Mouse (Mus musculus) cerebellum, adult 2 months (tissue): ENCODE data around the gene Vars2. TPM values are rescaled to one million over a fixed set of nuclear protein-coding genes. Genes with fewer than 3 reads are reported as not detected.

Experiments
- DNase-seq, 2 experiments: peaks; one replicate each; pipeline ENCODE4 v3.0.0; 2021
- H3K27ac ChIP-seq: fragments of 200-500 bp; 2 replicates; pipeline ENCODE4 v1.5.1; 2012; ENCODE audit warnings: low read length, control low read depth, inconsistent platforms; ENCODE audit not compliant: insufficient read depth
- H3K27me3 ChIP-seq: fragments of 200-500 bp; 2 replicates; pipeline ENCODE4 v1.6.1; 2012; ENCODE audit warnings: inconsistent platforms, mild to moderate bottlenecking, low read length, moderate library complexity; ENCODE audit not compliant: control insufficient read depth, insufficient read depth
- H3K4me1 ChIP-seq: fragments of 200-500 bp; 2 replicates; pipeline ENCODE4 v1.6.1; 2011; ENCODE audit warnings: low read length; ENCODE audit not compliant: control insufficient read depth, insufficient read depth
- H3K4me3 ChIP-seq: fragments of 200-500 bp; replicated peaks from 2 replicates; pipeline ENCODE3; 2011; ENCODE audit warnings: mild to moderate bottlenecking, low read depth, low read length, control low read depth; ENCODE audit not compliant: insufficient read depth
- CTCF ChIP-seq: fragments of 200-500 bp; IDR thresholded peaks from 2 replicates; pipeline ENCODE4 v1.5.1; 2011; ENCODE audit warnings: low read depth, mild to moderate bottlenecking, control low read depth, low read length, moderate library complexity, borderline replicate concordance; ENCODE audit not compliant: insufficient read depth
- POLR2A ChIP-seq: fragments of 200-500 bp; IDR thresholded peaks from 2 replicates; pipeline ENCODE4 v1.6.1; 2011; ENCODE audit warnings: low read length, control low read depth, borderline replicate concordance; ENCODE audit not compliant: insufficient read depth
- WGBS: fragments of 180-500 bp; shearing (Covaris S2); methylation state at CpG from one replicate; pipeline ENCODE4 v1.1.7; 2018; 5-methylcytosine and 5-hydroxymethylcytosine counted together
- polyA plus RNA-seq: library from polyadenylated mRNA; depleted of rRNA; stranded (reverse); fragments of >200 nt; gene quantifications from 2 replicates; pipeline ENCODE4 v1.2.3, GENCODE M21; 2012

Vars2 gene
- polyA plus RNA-seq, 1 experiment: 35.9 TPM

- TF ChIP-seq POLR2A (no peak), CTCF (no peak)
Observed at GRCm38 (mm10) chr17:35691811-35692210, 24.4 kb upstream of the Vars2 start.

GRCm38 (mm10) chr17:35689936-35690645 is 22.7 kb upstream of the Vars2 start:
- no peaks in the 10 kb centered on the region for H3K27me3 ChIP-seq
- WGBS: 58% methylated on average over 18 of the region's 18 CpGs
- no peaks in the 10 kb centered on the region; the same call in 1 of the 2 replicates for H3K4me1 ChIP-seq
- DNase-seq: no peak
- no peak overlapping the region for H3K27ac ChIP-seq
- no peak overlapping the region for H3K4me3 ChIP-seq
- TF ChIP-seq CTCF: no peak
- no peak for TF ChIP-seq POLR2A

More at GRCm38 (mm10) chr17:35691811-35692210, 24.4 kb upstream of the Vars2 start:
- DNase-seq: no peak
- Histone ChIP-seq H3K4me1 (peaks cover 4% of the 10 kb centered on the region), H3K27ac (no peak overlapping the region), H3K27me3 (no peaks in the 10 kb centered on the region), H3K4me3 (no peak overlapping the region)
- WGBS: 70% methylated on average over 4 of the region's 4 CpGs

GRCm38 (mm10) chr17:35688347-35689175 is 21.2 kb upstream of the Vars2 start:
- no peak overlapping the region for H3K4me3 ChIP-seq
- WGBS: 85% methylated on average over 25 of the region's 25 CpGs
- DNase-seq: no peak
- TF ChIP-seq POLR2A (no peak), CTCF (no peak)
- H3K4me1 ChIP-seq: no peaks in the 10 kb centered on the region; the same call in 1 of the 2 replicates
- H3K27ac ChIP-seq: no peak overlapping the region
- no peaks in the 10 kb centered on the region for H3K27me3 ChIP-seq

GRCm38 (mm10) chr17:35685061-35685460 is 17.7 kb upstream of the Vars2 start:
- Histone ChIP-seq H3K27ac (no peak overlapping the region), H3K4me1 (no peaks in the 10 kb centered on the region), H3K27me3 (no peaks in the 10 kb centered on the region), H3K4me3 (no peak overlapping the region)
- 34% methylated on average over 9 of the region's 9 CpGs for WGBS
- no peak for DNase-seq
- TF ChIP-seq CTCF: no peak
- no peak for TF ChIP-seq POLR2A

GRCm38 (mm10) chr17:35681986-35682385 is 14.6 kb upstream of the Vars2 start:
- Histone ChIP-seq H3K27ac (no peak overlapping the region), H3K4me3 (no peak overlapping the region), H3K4me1 (no peaks in the 10 kb centered on the region), H3K27me3 (no peaks in the 10 kb centered on the region)
- TF ChIP-seq CTCF (no peak), POLR2A (no peak)
- no peak for DNase-seq
- 59% methylated on average over 13 of the region's 13 CpGs for WGBS

- WGBS: 27% methylated on average over 6 of the region's 6 CpGs
- no peak overlapping the region for H3K4me3 ChIP-seq
- no peaks in the 10 kb centered on the region for H3K27me3 ChIP-seq
- TF ChIP-seq CTCF (no peak), POLR2A (no peak)
- no peak overlapping the region for H3K27ac ChIP-seq
- no peak for DNase-seq
- no peaks in the 10 kb centered on the region for H3K4me1 ChIP-seq
Observed at GRCm38 (mm10) chr17:35680591-35680990, 13.2 kb upstream of the Vars2 start.

GRCm38 (mm10) chr17:35673416-35674035 is 6.1 kb upstream of the Vars2 start, which contains the start of gene Gtf2h4:
TSS of gene Gtf2h4 (minus strand) at chr17:35673739.
- peak; percentile 86 to 95 for DNase-seq
- under 1% methylated on average over 23 of the region's 23 CpGs for WGBS
- Histone ChIP-seq H3K4me3 (peak within 1 kb of the TSS; percentile 72), H3K27ac (peak within 1 kb of the TSS; percentile 13; the same call in 1 of the 2 replicates), H3K4me1 (no peaks in the 10 kb centered on the region), H3K27me3 (no peaks in the 10 kb centered on the region)
- peak; percentile 47; the same call in 1 of the 2 replicates for TF ChIP-seq POLR2A
- no peak for TF ChIP-seq CTCF

- H3K4me1 ChIP-seq: no peaks in the 10 kb centered on the region
- no peak overlapping the region for H3K4me3 ChIP-seq
- no peaks in the 10 kb centered on the region for H3K27me3 ChIP-seq
- DNase-seq: no peak
- no peak overlapping the region for H3K27ac ChIP-seq
- WGBS: 85% methylated on average over 6 of the region's 6 CpGs
- TF ChIP-seq CTCF (no peak), POLR2A (no peak)
Observed at GRCm38 (mm10) chr17:35672527-35672926, 5.1 kb upstream of the Vars2 start.
